Mouse (Mus musculus): ENCODE data around the gene Themis2. TPM values are rescaled to one million over a fixed set of nuclear protein-coding genes. Genes with fewer than 3 reads are reported as not detected.
"Not testable (repeated sequence)": the region's sequence is repeated elsewhere in the genome, so short reads cannot be mapped to it uniquely, and the experiment has no call there.

Gene Themis2
- total RNA-seq, 2 experiments from 2014 or later, result 2.6 to 2.8 TPM

DNA sequence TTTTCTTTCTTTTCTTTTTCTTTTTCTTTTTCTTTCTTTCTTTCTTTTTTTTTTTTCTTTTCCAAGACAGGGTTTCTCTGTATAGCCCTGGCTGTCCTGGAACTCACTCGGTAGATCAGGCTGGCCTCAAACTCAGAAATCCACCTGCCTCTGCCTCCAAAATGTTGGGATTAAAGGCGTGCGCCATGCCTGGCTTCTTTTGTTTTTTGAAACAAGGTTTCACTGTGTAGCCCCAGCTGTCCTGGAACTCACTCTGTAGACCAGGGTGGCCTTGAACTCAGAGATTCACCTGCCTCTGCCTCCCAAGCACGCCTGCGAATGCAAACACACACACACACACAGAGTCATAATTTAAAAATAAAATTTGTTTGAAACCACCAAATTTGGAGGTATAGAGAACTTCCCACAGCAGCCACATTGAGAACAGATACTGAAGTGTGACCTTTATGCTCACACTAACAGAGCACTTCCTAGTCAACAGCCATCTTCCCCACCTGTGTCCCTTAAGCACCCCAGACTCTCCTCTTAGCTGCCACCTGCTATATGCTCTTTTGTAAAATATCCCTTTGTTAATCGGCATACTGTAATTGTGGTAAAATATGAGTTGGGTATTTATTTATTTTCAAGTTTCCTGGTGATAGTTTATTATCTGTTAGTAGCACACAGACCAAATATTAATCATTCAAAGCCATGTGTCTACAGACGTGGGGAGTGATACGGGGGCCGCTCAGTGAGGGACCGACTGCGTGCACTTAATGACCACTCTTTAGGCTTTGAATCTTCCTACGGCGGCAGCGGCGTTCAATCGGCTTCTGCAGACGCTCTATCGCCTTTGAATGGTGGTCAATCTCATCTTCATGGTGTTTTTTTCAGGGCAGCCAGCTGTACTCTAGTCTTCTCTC, 5.2 kb upstream of the Themis2 start:
- no peak for DNase-seq (ENCODE audit: low spot score in 2 of 2)

DNA sequence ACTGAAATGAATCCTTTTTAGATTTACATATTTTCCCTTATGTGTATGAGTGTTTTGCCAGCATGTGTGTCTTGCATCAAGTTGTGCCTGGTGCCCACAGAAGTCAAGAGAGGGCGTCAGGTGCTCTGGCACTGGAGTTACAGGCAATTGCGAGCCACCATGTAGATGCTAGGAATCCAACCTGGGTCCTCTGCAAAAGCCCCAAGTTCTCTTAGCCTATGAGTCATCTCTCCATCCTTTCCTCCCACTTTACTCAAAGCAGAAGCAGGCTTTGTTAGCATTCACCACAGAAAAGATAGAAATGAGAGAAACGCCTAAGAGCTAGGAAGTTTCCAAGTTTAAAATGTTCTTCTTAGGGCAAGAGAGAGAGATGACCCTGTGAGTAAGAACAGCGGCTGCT, 3.7 kb upstream of the Themis2 start:
- no peak for DNase-seq (ENCODE audit: low spot score in 2 of 2)

GRCm38 (mm10) chr4:132798666-132799065, 2.5 kb upstream of the Themis2 start:
- DNase-seq (ENCODE audit: low spot score in 2 of 2), result not testable (repeated sequence)

DNA sequence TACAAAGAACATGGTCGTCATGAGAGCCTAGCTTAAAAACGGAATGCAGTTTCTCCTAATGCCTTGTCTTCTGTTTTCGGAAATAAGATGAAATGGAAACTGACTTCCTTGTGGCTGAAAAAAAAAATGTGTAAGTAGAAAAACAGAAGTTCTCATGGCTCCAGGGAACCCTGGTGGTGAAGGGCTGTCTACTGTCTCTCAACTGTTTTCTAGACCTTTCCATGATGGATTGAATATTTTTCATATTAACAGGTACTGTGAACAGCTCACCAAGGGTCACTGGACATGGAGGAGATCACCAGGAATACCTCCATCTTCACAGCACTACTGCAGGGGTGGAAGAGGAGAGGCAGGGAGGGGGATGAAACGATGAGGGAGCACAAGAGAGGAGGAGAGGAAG, 1.8 kb upstream of the Themis2 start:
- DNase-seq (ENCODE audit: low spot score in 2 of 2), result no peak

DNA sequence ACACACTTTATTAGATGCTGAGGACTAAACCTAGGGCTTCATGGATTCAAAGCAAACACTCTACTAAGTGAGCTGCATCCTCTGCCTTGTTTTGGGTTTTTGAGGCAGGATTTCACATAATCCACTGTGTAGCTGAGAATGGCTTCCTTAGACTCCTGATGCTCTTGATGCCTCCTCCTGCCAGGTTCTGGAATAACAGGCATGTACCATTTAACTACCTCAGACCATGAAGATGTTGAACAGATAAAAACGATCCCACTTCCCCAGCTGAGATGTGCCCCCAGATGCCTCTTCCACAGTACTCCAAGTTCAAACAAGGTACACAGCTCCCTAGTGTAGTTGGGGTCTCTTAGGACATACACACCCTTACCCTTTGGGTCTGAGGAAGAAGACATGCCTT, 1.3 kb upstream of the Themis2 start:
- DNase-seq (ENCODE audit: low spot score in 2 of 2), result no peak

GRCm38 (mm10) chr4:132795171-132795570, 1.0 kb downstream of the Themis2 start:
- no peak for DNase-seq (ENCODE audit: low spot score in 2 of 2)

- no peak for DNase-seq (ENCODE audit: low spot score in 2 of 2)
Observed at GRCm38 (mm10) chr4:132794760-132795159, 1.4 kb downstream of the Themis2 start.

DNA sequence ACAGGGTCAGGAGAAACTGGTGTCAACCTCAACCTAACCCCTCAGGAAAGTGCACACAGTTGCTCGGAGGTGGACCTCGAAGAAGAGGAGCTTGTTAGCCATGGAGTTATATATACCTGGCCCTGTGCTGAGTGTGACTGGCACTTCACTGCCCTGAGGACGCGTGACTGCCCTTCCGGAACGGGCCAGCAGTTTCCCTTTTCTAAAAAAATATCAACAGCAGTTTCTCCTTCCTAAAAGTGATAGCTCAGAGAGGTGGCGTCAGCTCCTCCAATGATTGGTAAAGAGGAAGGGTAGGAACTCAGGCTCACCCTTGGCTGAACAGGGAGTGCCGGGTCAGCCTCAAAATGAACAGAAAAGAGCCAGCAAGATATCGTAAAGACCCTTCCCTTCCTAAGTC, 2.2 kb downstream of the Themis2 start:
- no peak for DNase-seq (ENCODE audit: low spot score in 2 of 2)

DNA sequence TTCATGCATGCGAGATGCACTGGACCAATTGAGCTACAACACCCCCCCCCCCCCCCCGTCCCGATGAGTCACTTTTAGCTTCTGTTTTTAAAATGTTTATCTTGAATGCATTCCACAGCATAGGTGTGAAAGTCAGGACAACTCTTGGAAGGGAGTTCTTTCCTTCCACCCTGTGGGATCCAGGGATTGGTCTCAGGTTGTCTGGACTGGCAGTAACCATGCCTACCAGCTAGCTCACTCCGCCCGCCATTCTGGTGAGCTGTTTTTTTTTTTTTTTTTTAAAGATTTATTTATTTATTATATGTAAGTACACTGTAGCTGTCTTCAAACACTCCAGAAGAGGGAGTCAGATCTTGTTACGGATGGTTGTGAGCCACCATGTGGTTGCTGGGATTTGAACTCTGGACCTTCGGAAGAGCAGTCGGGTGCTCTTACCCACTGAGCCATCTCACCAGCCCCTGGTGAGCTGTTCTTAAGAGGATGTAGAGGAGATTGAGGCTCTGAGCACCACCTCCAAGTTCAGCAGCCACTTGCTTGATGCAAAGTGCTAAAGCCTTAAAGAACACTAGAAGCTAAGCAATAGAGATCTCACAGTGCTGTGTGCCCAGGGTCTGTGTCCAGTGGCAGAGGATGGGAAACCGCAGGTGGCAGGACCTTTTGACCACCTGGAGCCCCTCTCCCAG, 2.7 kb downstream of the Themis2 start:
- DNase-seq (ENCODE audit: low spot score in 2 of 2), result not testable (repeated sequence)

DNA sequence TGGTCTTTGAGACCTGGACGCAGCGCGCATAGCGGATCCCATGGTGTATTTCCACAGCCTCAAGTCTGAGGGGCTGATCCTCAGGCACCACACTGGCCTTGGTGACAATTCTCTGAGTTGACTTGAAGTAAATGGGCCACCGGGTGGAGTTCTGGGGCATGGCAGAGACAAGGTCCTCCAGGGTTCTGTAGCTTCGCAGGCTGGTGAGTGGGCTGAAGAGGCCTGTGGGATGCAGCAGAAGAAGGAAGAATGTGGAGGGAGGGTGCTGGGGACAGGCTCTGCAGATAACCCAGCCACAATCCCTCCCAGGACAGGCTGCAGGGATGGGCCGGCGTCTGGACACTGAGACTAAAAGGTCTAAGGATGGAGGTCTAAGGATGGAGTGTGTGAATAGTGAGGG, 6.5 kb downstream of the Themis2 start:
- DNase-seq (ENCODE audit: low spot score in 2 of 2), result no peak

- no peak for DNase-seq (ENCODE audit: low spot score in 2 of 2)
Observed at GRCm38 (mm10) chr4:132785228-132785627, 11.0 kb downstream of the Themis2 start.

- DNase-seq (ENCODE audit: low spot score in 2 of 2), result no peak
Observed at GRCm38 (mm10) chr4:132783732-132784131, 12.5 kb downstream of the Themis2 start.

DNA sequence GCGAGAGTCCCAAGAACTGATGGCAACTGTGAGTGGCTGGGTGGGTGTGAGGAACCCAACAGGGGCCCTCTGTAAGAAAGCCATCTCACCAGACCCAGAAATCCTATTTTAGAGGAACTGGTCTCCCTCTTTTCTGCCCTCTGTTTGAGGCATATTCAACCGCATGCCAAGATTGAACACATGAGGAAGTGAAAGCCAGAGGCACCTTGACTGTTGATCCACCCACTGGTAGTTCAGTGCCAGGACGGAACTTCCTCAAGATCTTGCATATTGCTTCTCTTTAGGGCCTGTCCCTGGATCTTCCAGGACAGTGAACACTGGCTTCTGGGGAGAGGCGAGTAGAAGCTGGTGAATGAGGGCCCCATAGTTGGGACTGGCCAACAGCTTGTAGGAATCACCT, 15.9 kb downstream of the Themis2 start:
- DNase-seq (ENCODE audit: low spot score in 2 of 2), result no peak

DNA sequence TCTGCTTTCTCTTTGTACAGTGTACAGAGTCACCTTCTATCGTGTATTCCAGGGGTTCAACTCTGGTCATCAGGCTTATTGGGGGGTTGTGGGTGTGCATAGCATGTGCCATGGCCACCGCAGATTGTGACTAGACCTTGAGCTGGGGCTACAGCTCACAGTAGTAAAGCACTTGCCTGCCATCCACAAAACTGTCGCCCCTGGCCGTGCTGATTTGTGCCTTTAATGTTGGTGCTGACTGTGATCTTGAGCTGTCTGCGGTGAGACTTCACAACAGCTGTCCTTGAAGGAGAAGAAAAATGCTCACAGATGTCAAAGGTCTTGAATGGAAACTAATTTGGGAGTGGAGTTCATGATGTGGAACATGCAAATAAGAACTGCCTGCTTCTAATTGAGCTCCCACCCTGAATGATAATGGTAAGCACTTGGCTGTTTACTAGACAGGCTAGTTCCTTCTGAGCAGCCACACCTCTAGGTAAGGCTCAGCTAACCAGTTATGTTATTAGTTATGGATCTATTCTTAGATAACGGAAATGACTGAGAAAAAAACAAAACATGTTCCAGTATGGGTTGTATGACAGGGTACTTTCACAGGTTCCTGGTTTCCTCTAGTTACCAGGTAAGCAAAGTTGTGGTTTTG, 17.5 kb downstream of the Themis2 start:
- DNase-seq (ENCODE audit: low spot score in 2 of 2), result no peak

GRCm38 (mm10) chr4:132776764-132777163, 19.4 kb downstream of the Themis2 start:
- peak; percentile 25 to 43 for DNase-seq (ENCODE audit: low spot score in 2 of 2)

- no peak for DNase-seq (ENCODE audit: low spot score in 2 of 2)
Observed at GRCm38 (mm10) chr4:132774905-132775304, 21.3 kb downstream of the Themis2 start.

GRCm38 (mm10) chr4:132771776-132772175, 24.4 kb downstream of the Themis2 start:
- DNase-seq (ENCODE audit: low spot score in 2 of 2), result no peak

DNA sequence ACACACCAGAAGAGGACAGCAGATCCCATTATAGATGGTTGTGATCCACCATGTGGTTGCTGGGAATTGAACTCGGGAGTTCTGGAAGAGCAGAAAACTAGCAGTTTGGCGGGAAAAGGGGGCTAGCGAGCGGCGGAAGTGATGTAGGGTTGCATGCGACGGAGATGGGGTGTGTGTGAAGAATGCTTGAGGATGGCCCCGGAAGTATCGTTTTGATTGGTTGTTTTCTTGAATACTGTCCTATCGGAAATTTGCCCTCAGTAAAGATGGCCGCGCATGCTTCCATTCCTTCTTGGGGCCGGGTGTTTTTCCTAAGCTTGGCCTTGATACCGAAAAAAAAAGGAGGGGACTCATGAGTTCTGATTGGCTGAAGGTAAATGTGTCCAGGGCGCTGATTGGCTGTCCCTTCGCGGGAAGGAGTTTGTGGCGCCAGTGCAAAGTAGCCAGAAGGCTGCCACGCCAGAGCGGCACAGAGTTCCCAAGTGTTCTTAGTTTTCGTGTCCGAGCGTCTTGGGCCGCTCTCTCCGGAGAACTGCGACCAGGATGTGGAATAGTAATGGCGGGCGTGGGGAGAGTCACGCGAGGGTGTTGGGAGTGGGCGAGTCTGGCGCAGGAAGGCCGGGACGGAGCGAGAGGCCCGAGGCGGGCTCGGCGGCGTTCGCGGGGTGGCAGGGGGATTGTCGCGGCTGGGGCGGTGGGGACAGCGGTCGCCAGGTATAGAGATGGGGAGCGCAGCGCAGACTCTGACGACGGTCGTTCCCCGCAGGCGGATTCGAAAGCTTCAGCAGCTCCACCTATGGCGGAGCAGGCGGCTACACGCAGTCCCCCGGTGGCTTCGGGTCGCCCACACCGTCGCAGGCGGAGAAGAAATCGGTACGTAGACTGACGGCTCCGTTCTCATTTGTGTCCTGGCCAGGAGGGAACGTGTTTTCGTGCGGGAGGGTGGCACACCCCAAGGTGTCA, 28.0 kb downstream of the Themis2 start, which contains the start of gene Rpa2:
Gene Rpa2, plus strand, starts transcription at position 419 of the 963 bp plus-strand sequence.
- peak; percentile 93 to 95 for DNase-seq (ENCODE audit: low spot score in 2 of 2)

- not testable (repeated sequence) for DNase-seq (ENCODE audit: low spot score in 2 of 2)
Observed at GRCm38 (mm10) chr4:132763125-132763524, 33.1 kb downstream of the Themis2 start.

DNA sequence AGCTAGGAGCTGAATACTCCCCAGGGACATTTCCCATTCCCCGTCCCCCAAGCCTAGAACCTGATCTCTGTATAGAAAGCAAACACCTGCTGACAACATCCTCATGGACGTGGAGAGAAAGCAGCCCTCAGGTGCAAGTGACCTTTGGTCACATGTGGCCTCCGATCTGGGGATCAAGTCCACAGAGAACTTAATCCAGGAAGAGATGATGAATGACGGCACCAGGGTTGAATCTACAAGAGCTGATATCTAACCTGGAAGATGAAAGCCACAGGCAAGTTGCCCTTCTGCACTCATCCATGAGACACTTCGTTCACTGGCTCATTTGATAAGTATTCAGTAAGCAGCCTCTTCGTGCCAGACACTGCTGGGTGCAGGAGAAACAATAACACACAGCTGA, 33.6 kb downstream of the Themis2 start:
- no peak for DNase-seq (ENCODE audit: low spot score in 2 of 2)

GRCm38 (mm10) chr4:132760296-132760695, 35.9 kb downstream of the Themis2 start:
- no peak for DNase-seq (ENCODE audit: low spot score in 2 of 2)

Measured in adrenal gland, postnatal 4 days (tissue).